Mouse (Mus musculus): ENCODE measurements around the gene Dis3l2.

DNA sequence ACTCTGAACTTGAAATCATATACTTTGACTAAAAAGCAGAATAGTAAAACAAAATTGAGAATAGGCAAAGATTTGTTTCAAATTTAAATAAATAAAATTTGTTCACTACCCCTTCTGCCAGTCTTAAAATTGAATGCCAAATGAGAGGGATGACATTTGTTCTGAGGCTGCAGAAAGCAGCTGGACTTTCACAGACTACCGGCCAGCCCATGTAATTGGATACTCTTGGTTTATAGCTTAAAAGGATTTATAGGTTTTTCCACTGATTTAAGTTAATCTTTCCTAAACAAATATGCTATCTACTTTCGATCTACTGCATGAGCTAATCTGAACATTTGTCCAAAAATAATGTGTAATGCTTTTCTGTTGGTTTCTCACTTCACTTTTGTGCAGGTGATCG is 50.7 kb downstream of the Dis3l2 start:
- no peak for TF ChIP-seq POLR2A (IDR thresholded peaks at IDR 0.05; ENCODE audit: control insufficient read depth, extremely low read depth, insufficient read depth, low read length, poor library complexity)
- TF ChIP-seq CTCF (IDR thresholded peaks at IDR 0.05; ENCODE audit: borderline replicate concordance, control insufficient read depth, extremely low read depth, insufficient read depth, low read length, poor library complexity): no peak

All from thymus, adult 2 months (tissue).